Mouse (Mus musculus) lung, postnatal 10 days (tissue): ENCODE measurements at regions not wholly inside any gene's neighbourhood (a gene's known extent, or its start where the extent isn't known, plus 50 kb on each side); places are given as distances from the start of the nearest gene placed in this dataset.
A peak's percentile ranks its signal among the peaks of the same experiment; 100 is the strongest.

ENCODE experiments used
- DNase-seq: peaks from one replicate; pipeline ENCODE4 v3.0.0; 2021

- DNase-seq = peak; percentile 32
Observed at GRCm38 (mm10) chr5:111553471-111554382, 136.6 kb downstream of the Mn1 start.

- DNase-seq = no peak
Observed at GRCm38 (mm10) chr5:111554551-111555311, 137.6 kb downstream of the Mn1 start.

- DNase-seq = no peak
Observed at GRCm38 (mm10) chr5:111555312-111555957, 138.3 kb downstream of the Mn1 start.

GRCm38 (mm10) chr5:111555981-111556380 lies 138.8 kb downstream of the Mn1 start:
- DNase-seq = peak; percentile 78

GRCm38 (mm10) chr5:111560432-111560831 lies 143.3 kb downstream of the Mn1 start:
- no peak for DNase-seq

- DNase-seq = no peak
Observed at GRCm38 (mm10) chr5:111561301-111561700, 144.1 kb downstream of the Mn1 start.

- DNase-seq = no peak
Observed at GRCm38 (mm10) chr5:111570826-111571225, 153.7 kb downstream of the Mn1 start.

GRCm38 (mm10) chr5:111573265-111573873 lies 156.2 kb downstream of the Mn1 start:
- peak; percentile 25 for DNase-seq

GRCm38 (mm10) chr5:111574219-111574840 lies 157.2 kb downstream of the Mn1 start:
- no peak for DNase-seq

- no peak for DNase-seq
Observed at GRCm38 (mm10) chr5:111575376-111575775, 158.2 kb downstream of the Mn1 start.

- DNase-seq = peak; percentile 59
Observed at GRCm38 (mm10) chr5:111577441-111577840, 156.3 kb upstream of the Gm26897 start.

- peak; percentile 54 for DNase-seq
Observed at GRCm38 (mm10) chr5:111578088-111578487, 155.6 kb upstream of the Gm26897 start.

- peak; percentile 71 for DNase-seq
Observed at GRCm38 (mm10) chr5:111578977-111579727, 154.6 kb upstream of the Gm26897 start.

- peak; percentile 46 for DNase-seq
Observed at GRCm38 (mm10) chr5:111580870-111581771, 152.6 kb upstream of the Gm26897 start.

- DNase-seq = no peak
Observed at GRCm38 (mm10) chr5:111582004-111582403, 151.7 kb upstream of the Gm26897 start.

- DNase-seq = no peak
Observed at GRCm38 (mm10) chr5:111590619-111591081, 143.1 kb upstream of the Gm26897 start.

- DNase-seq = no peak
Observed at GRCm38 (mm10) chr5:111592807-111593206, 140.9 kb upstream of the Gm26897 start.

- no peak for DNase-seq
Observed at GRCm38 (mm10) chr5:111594111-111594510, 139.6 kb upstream of the Gm26897 start.

GRCm38 (mm10) chr5:111595438-111595837 lies 138.3 kb upstream of the Gm26897 start:
- DNase-seq = no peak

GRCm38 (mm10) chr5:111597733-111598132 lies 136.0 kb upstream of the Gm26897 start:
- DNase-seq = no peak
